Mouse (Mus musculus) naive thymus-derived CD4-positive, alpha-beta T cell, adult 2 months (primary cell): Measurements from ENCODE around the gene Lrrc47.

Experiments
- DNase-seq: peaks from one replicate; pipeline ENCODE4 v3.0.0-alpha.2; 2011; ENCODE audit warnings: low read depth

Lrrc47 gene

DNA sequence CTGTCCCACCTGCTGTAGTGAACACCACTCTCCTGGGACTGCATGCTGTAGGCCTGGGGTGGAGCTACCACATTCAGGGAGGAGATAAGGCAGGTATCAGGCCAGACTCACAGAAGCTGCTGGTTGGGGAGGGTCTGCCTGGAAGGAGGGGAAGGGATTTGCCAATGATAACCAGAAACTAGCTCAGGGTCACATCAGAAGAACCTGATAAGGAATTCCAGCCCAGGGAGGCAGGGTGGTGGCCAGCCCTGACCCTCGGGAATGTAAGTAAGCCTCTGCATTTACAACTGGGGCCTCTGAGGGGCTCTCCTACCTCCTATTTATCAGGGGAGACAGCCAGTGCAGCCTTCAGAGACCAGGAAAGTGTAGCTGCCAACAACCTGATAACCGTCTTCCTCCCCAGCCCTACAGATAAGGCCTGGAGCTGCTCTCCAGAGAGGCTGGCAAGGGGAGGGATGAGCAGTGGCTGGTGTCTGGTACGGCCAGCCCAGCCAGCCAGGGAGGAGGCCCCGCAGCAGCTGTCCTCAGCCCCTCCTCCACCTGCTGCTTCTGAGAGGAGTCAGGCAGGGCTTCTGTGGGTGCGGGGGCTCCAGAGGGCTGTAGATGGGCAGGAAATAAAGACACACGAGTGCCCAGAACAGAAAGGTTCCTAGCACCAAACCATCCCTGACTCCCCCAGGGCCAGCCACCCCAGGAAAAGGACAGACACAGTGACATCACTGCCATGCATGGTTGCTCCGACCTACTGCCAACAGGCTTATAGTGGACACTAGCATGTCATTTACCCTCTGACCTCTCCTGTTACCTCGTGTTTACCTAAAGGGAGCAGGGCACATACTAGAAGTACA, 12.4 kb downstream of the Lrrc47 start:
- no peak for DNase-seq

DNA sequence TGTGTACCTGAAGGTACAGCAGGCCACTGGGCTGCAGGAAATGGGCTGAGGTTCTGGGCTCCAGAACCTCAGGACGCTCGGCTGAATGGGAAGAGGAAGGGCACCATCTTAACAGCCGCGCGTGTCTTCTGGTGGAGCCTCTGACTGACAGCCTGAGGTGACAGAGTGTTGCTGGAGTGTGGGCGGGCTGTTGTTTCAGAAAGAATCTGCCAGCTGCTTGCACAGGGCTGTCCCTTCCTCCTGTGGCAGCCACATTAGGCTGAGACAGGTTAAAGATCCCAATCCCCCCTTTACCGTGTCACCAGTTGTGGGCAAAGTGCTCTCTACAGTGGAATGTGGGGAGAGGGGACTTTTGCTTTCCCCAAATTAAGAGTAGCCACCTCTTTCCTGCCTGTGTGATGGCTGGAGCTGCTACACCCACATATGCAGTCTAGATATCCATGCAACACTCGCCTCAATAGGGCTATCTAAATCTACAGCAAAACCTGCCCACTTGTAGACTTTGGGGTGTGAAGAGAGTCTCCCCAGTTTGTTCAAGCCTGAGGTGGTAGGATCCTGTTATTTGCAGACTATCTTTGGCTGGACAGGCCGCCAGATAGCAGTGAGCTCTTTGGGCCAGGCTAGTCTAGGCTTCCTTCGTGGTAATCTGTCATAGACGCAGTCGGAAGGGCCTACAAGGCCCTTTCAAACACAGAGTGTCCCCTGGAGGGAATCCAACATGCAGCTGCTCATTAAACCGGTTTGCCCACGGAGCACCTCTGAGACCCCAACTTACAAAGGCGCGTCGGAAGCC, 13.4 kb downstream of the Lrrc47 start:
- no peak for DNase-seq

DNA sequence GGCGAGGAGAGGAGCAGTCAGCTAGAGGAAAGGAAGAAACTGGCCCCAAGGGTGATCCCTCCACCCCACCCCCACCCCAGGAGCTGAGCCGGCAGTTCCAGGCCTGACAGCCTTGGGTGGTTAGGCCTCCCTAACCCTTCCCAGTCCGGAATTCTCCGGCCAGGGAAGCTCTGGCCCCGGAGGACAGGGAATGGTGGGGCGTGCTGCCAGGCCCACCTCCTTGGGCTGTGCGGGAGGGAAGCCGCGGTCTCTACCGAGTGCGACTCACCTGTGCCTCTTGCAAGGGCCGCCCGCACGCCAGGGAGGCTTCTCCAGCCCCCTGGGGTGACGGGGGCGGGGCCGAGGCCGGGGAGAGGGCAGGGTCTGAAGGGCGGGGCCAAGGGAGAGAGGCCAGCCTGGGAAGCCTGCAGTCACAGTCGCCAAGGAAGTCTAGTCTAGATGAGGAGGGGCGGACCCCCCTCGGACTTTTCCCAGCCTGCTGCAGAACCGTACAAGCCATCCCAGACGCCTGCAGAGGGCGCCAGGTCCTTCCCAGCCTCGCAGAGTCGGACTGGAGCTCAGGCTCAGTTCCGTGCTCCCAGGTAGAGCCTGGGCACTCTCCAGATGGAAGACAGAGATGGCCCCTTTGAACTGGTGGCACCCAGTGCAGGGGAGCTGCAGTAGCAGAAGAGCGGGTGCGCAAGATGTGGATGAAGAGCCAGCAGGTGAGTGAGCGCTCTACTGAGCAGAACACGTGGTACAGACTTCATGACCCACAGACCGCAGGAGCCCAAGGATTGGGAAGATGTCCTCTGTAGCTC, 14.3 kb downstream of the Lrrc47 start, which contains the start of gene Smim1:
TSS of gene Smim1 (minus strand) at position 590 of the 800 bp plus-strand sequence.
- DNase-seq, result no peak

DNA sequence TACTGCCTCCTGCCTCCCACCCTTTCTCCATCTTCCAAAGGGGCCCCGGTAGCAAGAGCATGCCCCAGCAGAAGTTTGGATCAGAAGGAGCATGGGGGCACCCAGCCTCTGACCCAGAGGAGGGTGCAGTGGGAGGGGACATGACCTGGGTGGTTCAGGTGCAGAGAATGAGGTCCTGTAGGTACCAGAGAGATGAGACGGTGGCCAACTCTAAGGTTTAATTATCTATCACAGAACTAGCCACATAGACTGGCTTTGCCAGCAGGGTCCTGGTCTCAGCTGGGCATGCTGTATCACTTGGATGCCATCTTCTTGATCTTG, 14.9 kb downstream of the Lrrc47 start:
- DNase-seq, result no peak

DNA sequence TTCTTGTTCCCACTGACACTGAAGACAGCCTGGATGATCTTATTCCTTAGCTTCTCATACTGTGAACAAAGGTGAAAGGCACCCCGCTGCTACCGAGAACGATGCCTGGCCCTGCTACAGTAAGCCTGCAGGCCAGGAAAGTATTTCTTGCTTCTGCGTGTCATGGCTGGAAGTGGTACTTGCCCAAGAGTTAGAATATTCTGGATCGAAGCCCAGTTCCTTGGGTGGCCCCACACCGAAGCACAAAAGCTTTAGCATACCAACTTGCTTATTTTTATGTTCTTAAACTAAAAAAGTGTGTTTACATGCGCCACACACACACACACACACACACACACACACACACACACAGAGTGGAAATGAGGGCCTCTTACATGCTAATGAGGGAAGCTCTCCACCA, 16.5 kb downstream of the Lrrc47 start:
- no peak for DNase-seq

DNA sequence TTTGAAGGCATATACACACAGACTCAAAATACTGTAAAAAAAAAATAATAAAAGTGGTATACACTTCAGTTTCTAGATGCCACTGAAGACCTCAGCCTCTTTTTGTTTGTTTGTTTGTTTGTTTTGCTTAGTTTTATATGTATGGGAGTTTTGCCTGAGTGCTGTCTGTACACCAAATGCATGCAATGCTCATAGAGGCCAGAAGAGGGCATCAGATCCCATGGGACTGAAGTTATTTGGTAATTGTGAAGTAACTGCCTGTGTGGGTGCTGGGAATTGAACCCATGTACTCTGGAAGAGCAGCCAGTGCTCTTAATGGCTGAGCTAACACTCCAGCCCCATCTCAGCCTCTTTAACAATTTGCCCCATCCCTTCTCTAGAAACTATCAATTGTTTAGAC, 17.1 kb downstream of the Lrrc47 start:
- DNase-seq, result peak; percentile 35

DNA sequence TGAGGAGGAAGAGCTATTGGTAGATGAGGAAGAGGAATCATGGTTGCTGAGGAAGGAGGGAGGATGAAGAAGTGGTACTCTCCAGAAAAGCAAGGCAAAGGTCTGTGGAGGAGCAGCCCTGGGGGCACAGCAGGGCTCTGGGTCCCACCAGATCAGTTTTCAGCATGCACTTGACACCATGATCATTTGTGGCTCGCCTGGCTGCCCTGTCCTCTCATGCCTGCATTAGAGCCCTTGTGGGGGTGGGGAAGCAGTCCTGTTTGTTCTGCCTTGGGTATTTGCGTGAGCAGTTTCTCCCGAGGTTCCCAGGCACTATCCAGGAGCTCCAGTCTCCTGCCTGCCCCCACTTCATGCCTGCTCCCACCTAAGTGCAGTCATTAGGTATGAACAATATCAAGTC, 25.6 kb downstream of the Lrrc47 start:
- DNase-seq, result no peak

DNA sequence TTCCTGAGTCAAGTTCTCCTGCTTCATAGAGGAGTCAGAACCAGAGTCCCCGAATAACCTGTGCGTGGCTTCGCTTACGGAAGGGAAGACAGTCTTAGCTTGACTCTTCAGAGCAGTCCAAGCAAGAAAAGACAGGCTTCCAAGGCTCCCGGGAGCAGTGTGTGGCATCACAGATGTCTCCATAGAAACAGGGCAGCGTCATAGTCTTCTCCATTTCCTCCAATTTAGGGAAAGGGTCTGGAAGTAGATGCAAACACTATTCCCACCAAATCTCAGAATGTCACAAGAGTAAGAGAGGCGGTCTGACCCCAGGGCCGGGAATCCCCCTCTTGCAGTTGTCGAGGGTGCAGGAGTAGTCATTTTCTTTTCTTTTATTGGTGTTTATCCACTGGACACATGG, 31.0 kb downstream of the Lrrc47 start, which contains the start of gene Ccdc27:
TSS of gene Ccdc27 (minus strand) at position 101 of the 400 bp plus-strand sequence.
- DNase-seq, result no peak

DNA sequence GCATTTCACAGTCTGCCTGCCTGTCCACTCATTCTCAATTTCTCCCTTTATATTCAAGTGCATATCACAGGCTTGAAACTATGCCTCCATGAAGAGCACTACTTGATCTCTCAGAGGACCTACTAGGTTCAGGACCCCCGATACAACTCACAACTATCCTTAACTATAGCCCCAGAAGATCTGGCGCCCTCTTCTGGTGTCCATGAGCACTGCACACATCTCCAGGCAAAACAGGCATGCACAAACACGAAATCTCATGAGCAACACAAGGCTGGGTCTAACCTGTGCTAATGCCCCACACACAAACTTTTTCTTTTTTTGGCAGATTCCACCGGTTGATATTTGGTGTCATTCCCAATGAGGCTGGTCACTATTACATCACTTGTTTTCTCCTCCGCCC, 34.3 kb downstream of the Lrrc47 start:
- no peak for DNase-seq

DNA sequence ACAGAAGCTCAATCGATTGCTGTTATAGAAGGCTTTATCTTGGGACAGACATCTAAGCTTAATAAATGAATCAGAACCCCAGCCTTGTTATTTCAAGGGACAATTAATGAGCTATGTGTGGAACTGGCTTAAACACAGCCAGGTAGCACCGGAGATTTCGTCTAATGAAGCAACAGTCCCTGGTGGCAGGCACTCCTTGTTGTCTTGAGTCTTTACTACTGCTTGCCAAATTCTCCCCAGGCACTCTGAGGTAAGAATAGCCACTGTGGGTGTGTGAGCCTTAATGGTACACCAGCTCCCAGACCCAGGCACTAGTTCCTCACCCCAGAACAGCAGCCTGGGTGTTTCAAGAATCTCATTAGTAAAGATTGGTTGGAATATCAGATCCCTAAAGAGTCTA, 39.9 kb downstream of the Lrrc47 start:
- no peak for DNase-seq

DNA sequence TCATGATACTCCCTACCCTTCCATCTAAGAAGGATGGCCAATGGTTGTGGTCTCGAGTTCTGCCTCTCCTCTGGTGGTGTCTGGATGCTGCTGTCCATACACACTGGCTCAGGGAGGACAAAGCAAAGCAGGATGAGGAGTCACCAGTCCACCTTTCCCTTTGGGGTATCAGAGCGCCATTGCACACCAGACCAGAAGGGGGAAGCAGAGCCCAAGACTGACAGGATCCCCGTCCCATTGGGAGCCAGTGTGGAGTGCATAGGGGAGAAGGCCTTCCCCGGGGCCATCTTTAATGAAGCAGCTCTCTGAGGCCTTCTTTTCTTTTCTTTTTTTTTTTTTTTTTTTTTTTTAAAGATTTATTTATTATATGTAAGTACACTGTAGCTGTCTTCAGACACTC, 41.5 kb downstream of the Lrrc47 start:
- no peak for DNase-seq

DNA sequence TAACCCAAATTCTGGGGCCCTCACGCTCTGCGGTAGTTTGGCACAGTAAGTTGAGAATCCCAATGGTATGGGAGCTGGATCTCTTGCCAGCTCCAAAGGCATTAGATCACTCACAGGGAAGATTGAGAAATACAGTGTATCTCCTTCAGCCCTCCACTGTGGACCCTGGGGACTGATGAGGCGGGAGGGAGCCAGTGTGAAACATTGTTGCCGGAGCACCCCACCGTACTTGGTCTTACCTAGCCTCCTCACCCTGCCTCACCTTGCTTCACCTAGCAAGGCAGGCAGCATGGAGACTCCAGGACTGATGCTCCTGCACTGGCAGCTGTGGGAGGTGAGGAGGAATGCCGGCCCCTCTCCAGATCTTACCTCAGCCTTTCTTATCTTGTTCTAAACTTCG, 44.0 kb downstream of the Lrrc47 start:
- no peak for DNase-seq

DNA sequence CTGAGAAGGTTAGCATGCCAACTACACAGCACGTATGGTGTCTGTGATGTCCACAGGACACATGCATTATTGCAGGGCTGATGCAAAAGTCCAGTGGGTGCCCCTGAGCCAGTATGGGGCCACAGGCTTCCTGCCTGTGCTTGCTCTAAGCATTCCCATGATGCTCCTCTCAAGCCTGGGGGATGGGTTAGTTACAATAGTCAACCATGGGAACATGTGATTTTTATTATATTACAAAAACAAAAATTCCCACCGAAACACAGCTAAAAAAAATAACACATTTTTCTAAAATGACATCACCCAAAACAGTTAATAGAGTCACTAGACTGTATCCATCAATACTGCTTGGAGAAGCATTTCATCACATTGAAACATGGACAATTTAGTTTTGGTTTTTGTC, 44.5 kb downstream of the Lrrc47 start:
- DNase-seq, result no peak

DNA sequence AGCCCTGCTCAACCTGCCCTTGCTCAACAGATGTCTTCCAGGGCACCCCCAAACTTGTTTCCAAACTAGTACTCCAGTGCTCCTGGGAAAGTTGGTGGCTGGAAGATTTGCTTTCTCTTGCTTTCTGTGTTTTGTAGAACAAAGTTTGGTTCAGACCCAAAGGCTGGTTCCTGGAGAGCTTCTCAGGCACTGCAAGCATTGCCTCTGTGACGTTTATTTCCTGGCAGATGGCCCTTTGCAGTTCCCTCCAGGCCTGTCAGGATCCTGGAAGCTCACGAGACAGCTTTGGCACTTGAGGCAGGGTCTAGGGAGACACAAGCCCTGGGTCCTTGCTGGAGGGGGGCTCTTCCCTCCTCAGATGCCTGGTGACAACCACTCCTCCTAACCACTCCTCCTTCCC, 45.1 kb downstream of the Lrrc47 start:
- no peak for DNase-seq

DNA sequence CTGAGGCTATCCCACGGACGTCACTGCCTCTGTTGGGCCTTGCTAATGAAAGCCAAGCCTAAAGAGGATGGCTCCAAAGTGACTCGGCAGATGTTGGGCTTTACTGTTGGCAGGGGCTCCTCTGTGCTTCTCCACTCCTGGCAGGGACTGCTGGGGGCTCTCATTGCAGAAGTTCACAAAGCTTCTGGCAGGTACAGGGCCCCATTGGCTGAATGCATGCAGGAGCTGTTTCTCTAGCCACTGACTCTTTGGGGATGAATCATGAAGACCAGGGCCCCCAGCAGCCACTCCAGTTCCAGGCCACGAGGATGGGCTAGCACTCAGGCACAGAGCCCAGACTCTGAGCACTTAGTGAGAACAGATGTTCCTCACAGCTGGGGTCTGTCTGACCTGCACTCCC, 46.2 kb downstream of the Lrrc47 start:
- DNase-seq, result no peak

DNA sequence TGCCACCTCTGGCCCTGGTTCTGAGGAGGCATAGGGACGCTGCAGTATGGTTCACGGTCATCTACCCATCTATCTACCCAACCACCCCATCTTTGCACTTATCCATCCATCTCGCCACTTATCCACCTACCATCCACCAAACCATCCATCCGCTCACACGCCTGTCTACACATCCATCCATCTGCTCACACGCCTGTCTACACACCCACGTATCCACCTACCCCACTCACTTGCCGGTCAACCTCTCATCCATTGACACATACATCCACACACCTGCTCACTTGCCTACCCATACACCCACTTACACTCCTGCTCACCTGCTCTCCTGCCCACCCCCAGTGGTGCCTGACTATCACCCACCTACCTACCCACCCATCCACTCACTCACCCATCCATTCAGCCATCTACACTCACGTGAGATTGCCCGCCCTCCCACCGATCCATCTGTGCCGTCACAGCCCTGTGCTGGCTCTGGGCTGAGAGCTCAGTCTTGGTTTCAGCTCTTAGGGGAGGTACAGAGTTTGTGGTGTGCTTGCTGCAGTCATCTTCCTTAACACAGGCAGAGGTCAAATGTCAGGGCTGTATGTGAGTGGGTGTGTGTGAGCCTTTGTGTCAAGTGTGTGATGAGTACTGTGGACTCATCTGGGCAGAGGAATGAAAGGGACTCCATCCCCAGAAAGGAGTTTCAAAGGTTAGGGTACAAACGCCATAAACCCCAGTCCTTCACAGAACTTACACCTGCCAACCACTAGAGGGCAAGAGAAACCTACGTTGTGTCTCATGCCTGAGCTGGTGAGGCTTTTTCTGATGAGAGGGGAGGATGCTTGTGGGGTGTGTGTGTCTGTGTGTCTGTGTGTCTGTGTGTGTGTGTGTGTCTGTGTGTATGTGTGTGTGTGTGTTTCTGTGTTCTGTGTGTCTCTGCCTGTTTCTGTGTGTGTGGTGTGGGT, 53.6 kb downstream of the Lrrc47 start:
- DNase-seq, result peak; percentile 41

DNA sequence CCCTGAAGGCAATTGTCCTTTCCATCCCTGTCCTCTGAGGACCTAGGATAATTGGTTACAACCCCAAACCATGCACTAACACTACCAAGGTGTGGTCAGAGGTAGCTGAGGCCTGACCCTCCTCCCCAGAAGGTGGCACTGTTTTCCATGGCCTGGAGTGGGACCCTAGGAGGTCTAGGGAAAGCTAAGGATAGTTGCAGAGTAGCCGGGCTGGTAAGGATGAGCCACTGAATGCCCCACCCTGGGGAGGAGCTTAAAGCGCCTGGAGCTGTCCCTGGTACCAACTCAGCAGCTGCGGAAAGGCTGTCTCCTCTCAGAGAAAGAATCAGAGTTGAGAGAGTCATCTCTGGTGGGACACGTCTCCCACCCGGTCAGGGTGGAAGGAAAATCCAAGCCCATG, 59.4 kb downstream of the Lrrc47 start:
- no peak for DNase-seq
